Mouse (Mus musculus) limb, embryonic 14.5 days (tissue): ENCODE results near the gene Slc35e2. TPM values are rescaled to one million over a fixed set of nuclear protein-coding genes. Genes with fewer than 3 reads are reported as not detected.
A peak's percentile ranks its signal among the peaks of the same experiment; 100 is the strongest.

ENCODE experiments used
- ATAC-seq: fragments of 200-750 bp; cut with Nextera tagmentation; 2 replicates; pipeline ENCODE4 v1.8.0; 2017; ENCODE audit warnings: low read depth, moderate number of reproducible peaks, moderate TSS enrichment; ENCODE audit not compliant: low FRiP score
- DNase-seq: peaks from one replicate; pipeline ENCODE4 v3.0.0-alpha.2; 2015; ENCODE audit warnings: low spot score
- H3K27ac ChIP-seq: fragments of 300-500 bp; sonication (generic); replicated peaks from 2 replicates; pipeline ENCODE4 v1.5.1; 2014; ENCODE audit warnings: low read depth, mild to moderate bottlenecking, low read length, moderate library complexity, mixed read lengths
- H3K27me3 ChIP-seq: fragments of 300-500 bp; sonication (generic); 2 replicates; pipeline ENCODE4 v1.6.1; 2014; ENCODE audit warnings: low read length, mixed read lengths; ENCODE audit not compliant: control insufficient read depth, insufficient read depth
- H3K36me3 ChIP-seq: fragments of 300-500 bp; sonication (generic); 2 replicates; pipeline ENCODE4 v1.6.1; 2014; ENCODE audit warnings: mild to moderate bottlenecking, low read length, moderate library complexity, mixed read lengths; ENCODE audit not compliant: control insufficient read depth, insufficient read depth
- H3K4me1 ChIP-seq: fragments of 300-500 bp; sonication (generic); 2 replicates; pipeline ENCODE4 v1.6.1; 2014; ENCODE audit warnings: antibody characterized with exemption, low read length, mixed read lengths; ENCODE audit not compliant: control insufficient read depth, insufficient read depth
- H3K4me2 ChIP-seq: fragments of 300-500 bp; sonication (generic); replicated peaks from 2 replicates; pipeline ENCODE4 v1.6.1; 2014; ENCODE audit warnings: low read depth, mild to moderate bottlenecking, low read length, moderate library complexity; ENCODE audit not compliant: severe bottlenecking
- H3K4me3 ChIP-seq: fragments of 300-500 bp; sonication (generic); replicated peaks from 2 replicates; pipeline ENCODE4 v1.5.1; 2014; ENCODE audit warnings: low read length
- H3K9ac ChIP-seq: fragments of 300-500 bp; sonication (generic); 2 replicates; pipeline ENCODE4 v1.6.1; 2014; ENCODE audit warnings: mild to moderate bottlenecking, low read depth, low read length, moderate library complexity; ENCODE audit not compliant: severe bottlenecking
- H3K9me3 ChIP-seq: fragments of 300-500 bp; sonication (generic); 2 replicates; pipeline ENCODE4 v1.6.1; 2016; ENCODE audit warnings: low read length; ENCODE audit not compliant: control insufficient read depth
- POLR2A ChIP-seq: fragments of 200-500 bp; IDR thresholded peaks from 2 replicates; pipeline ENCODE4 v1.8.0; 2012; ENCODE audit warnings: inconsistent platforms, mild to moderate bottlenecking, moderate library complexity, borderline replicate concordance; ENCODE audit not compliant: insufficient read depth, insufficient read length; ENCODE audit errors: extremely low read depth
- WGBS: fragments of 180-500 bp; shearing (Covaris S2); extraction: QIAGEN DNeasy Blood & Tissue Kit; methylation state at CpG from one replicate; pipeline ENCODE4 v1.1.7; 2014; 5-methylcytosine and 5-hydroxymethylcytosine counted together
- polyA plus RNA-seq, 2 experiments: library from polyadenylated mRNA; depleted of rRNA in 1 of 2; stranded (reverse) in 1 of 2; unstranded in 1 of 2; fragments of >200 nt; fragmentation: Nextera tagmentation in 1 of 2; extraction: Ambion mirVana in 1 of 2; gene quantifications; 2 replicates each; pipeline versions ENCODE4 v1.2.1 to v1.2.3; 2012 to 2014

Slc35e2 gene
- polyA plus RNA-seq (2012; rRNA removed) (10.9 and 13.8 TPM in 2 replicates), polyA plus RNA-seq (2014; fragmentation: Nextera tagmentation; extraction: Ambion mirVana) (8.5 and 10.8 TPM in 2 replicates)

DNA sequence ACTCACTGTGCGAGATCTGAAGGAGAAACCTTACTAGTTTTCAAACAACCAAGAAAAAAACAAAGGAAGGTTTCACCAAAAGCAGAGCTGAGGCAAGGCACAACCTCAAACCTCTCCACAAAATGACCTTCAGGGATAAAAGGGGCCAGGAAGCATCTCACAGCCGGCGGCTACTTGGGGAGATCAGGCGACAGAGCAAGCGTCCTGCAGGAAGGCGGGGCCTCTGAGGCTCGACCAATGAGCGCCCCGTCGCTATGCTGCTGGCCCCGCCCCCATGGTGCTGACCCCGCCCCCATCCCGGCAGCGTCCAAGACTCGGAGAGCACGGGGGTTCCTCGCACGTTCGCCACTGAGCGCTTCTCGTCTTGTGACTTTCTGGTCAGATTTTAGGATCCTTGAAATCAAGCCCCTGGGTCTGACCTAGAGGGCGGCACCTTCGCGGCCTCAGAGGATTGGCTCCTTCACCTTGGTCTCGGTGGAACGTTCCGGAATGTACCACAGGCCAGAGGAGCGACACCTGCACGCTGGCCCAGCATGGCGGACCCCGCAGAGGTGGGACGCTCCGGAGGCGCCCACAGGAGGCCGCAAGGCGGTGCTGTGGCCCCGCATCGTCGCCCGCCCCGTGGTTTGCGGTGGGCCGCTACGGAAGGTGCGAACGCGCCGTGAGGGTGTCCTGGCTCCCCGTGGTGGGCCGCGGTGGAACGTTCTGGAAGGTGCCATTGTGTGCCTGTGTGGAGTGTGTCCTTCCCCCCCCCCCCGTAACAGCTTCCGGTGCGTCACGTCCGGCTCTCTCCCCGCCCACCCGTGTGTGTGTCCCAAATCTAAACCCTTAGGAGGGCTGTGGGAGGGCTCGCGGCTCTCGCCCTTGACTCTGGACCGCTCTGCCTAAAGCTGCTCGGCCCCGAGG, at the start of gene Slc35e2:
Gene Slc35e2, plus strand, starts transcription at position 326 of the 906 bp plus-strand sequence.
- peak; percentile 66; the same call in 1 of the 2 replicates for TF ChIP-seq POLR2A
- Histone ChIP-seq H3K4me1 (peaks cover 11% of the 10 kb centered on the region; the same call in 1 of the 2 replicates), H3K27ac (peak within 1 kb of the TSS; percentile 99), H3K9ac (peak within 1 kb of the TSS; percentile 93), H3K9me3 (no peaks in the 10 kb centered on the region), H3K4me2 (peak within 1 kb of the TSS; percentile 79), H3K4me3 (peak within 1 kb of the TSS; percentile 85), H3K27me3 (no peaks in the 10 kb centered on the region), H3K36me3 (0 out of 2 replicates have a peak, but pooled peaks cover 9% of the 10 kb centered on the region)
- WGBS: 2% methylated on average over 53 of the region's 65 CpGs
- ATAC-seq: peak; percentile 95
- peak; percentile 92 for DNase-seq

DNA sequence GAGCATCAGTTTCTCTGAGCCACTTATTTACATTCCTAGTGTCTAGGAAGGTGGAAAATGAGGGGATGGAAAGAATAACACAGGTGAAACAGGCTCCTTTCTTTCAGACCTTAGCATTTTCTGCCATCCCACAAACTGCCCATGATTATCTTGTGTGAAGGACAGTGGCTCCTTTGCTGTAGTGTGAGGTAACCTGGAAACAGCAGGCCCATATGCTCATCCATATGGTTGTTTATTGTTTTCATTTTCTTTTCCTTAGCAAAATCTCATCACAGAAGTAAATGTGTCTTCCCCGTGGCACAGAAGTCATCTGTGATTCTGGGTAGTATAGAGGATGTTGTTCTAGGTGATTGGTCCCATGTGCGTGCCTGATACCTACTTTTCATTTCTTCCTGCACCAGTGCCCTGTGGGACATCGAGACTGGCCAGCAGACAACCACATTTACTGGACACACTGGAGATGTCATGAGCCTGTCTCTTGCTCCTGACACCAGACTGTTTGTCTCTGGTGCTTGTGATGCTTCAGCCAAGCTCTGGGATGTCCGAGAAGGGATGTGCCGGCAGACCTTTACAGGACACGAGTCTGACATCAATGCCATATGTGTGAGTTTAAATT, 48.2 kb upstream of the Slc35e2 start:
- no peak for TF ChIP-seq POLR2A
- no peak overlapping the region for H3K4me3 ChIP-seq
- ATAC-seq (no peak), DNase-seq (no peak)
- WGBS: 91% methylated on average over 6 of the region's 6 CpGs
- H3K27me3 ChIP-seq: no peaks in the 10 kb centered on the region
- H3K27ac ChIP-seq: no peak overlapping the region
- H3K4me1 ChIP-seq: no peaks in the 10 kb centered on the region
- peaks cover 99% of the 10 kb centered on the region for H3K36me3 ChIP-seq
- no peaks in the 10 kb centered on the region for H3K9me3 ChIP-seq
- H3K4me2 ChIP-seq: no peak overlapping the region
- no peak overlapping the region for H3K9ac ChIP-seq

DNA sequence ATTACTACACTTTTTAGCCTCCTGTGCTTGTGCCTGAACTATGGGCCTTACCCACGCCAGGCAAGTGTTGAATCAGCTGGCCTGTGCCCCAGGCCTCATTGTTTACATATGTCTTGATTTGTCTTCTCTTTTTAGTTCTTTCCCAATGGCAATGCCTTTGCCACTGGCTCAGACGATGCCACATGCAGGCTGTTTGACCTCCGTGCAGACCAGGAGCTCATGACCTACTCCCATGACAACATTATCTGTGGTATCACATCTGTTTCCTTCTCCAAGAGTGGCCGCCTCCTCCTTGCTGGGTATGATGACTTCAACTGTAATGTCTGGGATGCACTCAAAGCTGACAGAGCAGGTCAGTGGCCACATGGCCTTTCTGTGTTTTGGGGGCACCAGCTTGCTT, 46.3 kb upstream of the Slc35e2 start:
- H3K9me3 ChIP-seq: no peaks in the 10 kb centered on the region
- H3K4me3 ChIP-seq: no peak overlapping the region
- H3K4me1 ChIP-seq: no peaks in the 10 kb centered on the region
- WGBS: 89% methylated on average over 4 of the region's 4 CpGs
- peaks cover 99% of the 10 kb centered on the region for H3K36me3 ChIP-seq
- no peak overlapping the region for H3K4me2 ChIP-seq
- H3K9ac ChIP-seq: no peak overlapping the region
- no peak overlapping the region for H3K27ac ChIP-seq
- no peak for DNase-seq
- no peak for ATAC-seq
- H3K27me3 ChIP-seq: no peaks in the 10 kb centered on the region
- TF ChIP-seq POLR2A: no peak

DNA sequence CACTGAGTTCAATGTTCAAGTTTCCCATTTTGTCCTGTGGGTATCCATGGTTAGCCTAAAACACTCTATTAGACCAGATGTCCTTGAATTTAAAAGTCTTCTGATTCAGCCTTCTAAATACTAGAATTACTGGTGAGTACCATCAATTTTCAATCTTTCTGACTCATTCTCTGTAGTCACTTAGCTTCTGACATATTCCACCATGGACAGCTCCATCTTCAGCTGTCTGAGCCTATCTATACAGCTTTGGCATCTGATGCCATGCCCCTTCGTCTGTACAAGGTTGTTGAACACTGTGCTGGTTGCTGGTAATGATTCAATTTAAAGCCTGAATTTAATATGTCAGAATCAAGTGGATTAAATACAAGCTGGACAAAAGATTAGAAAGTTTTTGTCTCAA, 45.8 kb upstream of the Slc35e2 start:
- H3K4me2 ChIP-seq: no peak overlapping the region
- no peak overlapping the region for H3K27ac ChIP-seq
- peaks cover 99% of the 10 kb centered on the region for H3K36me3 ChIP-seq
- no peak for TF ChIP-seq POLR2A
- ATAC-seq (no peak), DNase-seq (no peak)
- no peak overlapping the region for H3K9ac ChIP-seq
- H3K9me3 ChIP-seq: no peaks in the 10 kb centered on the region
- no peak overlapping the region for H3K4me3 ChIP-seq
- no peaks in the 10 kb centered on the region for H3K27me3 ChIP-seq
- WGBS: 77% methylated on average over 1 of the region's 1 CpGs
- no peaks in the 10 kb centered on the region for H3K4me1 ChIP-seq

DNA sequence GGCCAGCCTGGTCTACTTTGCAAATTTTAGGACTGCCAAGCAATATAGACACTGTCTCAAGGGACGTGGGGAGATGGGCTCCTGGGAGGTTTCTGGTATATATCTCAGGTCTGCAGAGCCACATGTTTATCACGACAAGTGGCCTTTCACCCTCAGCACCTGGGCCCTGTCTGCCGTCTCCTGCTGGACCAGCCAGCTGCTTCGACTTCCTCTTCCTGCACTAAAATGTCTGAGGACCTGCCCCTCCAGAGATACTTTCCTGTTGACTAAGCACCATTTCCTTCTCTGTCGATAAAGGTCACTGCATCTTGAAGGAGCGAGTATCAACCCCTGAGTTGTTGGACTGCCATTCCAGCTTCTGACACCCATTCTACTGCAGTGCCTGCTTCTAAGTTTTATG, 41.8 kb upstream of the Slc35e2 start:
- no peak overlapping the region for H3K27ac ChIP-seq
- ATAC-seq (no peak), DNase-seq (no peak)
- peaks cover 17% of the 10 kb centered on the region for H3K4me1 ChIP-seq
- WGBS: 72% methylated on average over 6 of the region's 6 CpGs
- H3K36me3 ChIP-seq: peaks cover 66% of the 10 kb centered on the region
- H3K9ac ChIP-seq: no peak overlapping the region
- H3K4me2 ChIP-seq: no peak overlapping the region
- no peaks in the 10 kb centered on the region for H3K27me3 ChIP-seq
- no peak for TF ChIP-seq POLR2A
- no peaks in the 10 kb centered on the region for H3K9me3 ChIP-seq
- no peak overlapping the region for H3K4me3 ChIP-seq
